Mouse (Mus musculus) thymus, adult 2 months (tissue): ENCODE results near the gene Pigo.

ENCODE experiments used
- CTCF ChIP-seq: fragments of 200-500 bp; IDR thresholded peaks from 2 replicates; pipeline ENCODE4 v1.5.1; 2012; ENCODE audit warnings: mild to moderate bottlenecking, control low read depth, low read length, moderate library complexity, borderline replicate concordance; ENCODE audit not compliant: control insufficient read depth, poor library complexity, insufficient read depth; ENCODE audit errors: extremely low read depth
- POLR2A ChIP-seq: fragments of 200-500 bp; IDR thresholded peaks from 2 replicates; pipeline ENCODE4 v1.6.1; 2012; ENCODE audit warnings: mild to moderate bottlenecking, low read length, control low read depth, moderate library complexity; ENCODE audit not compliant: control insufficient read depth, poor library complexity, insufficient read depth; ENCODE audit errors: extremely low read depth

- TF ChIP-seq CTCF (no peak), POLR2A (no peak)
These were observed 18.2 kb upstream of the Pigo start for GRCm38 (mm10) chr4:43043644-43044357.
